In the genomic region with DNA sequence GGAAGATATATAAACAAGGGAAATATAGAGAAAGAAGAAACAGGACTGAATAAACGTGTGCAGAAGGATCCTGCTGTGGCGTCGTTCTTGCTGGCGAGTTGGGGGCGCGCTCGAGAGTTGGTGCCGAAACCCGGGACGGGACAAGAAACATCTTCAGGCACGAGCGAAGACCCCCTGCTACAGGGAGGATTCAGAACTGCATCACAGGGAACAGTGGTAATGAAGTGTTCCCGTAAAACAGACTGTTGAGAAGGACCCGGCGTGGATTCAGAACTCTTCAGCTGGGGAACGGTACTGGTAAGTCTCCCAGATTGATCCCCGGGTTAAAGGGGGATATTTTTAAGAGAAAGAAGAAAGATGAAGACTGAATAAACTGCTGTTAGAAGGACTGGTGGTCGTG, we compare ENCODE assay signal across 8 mouse cellular contexts. TPM values are rescaled to one million over a fixed set of nuclear protein-coding genes. Genes with fewer than 3 reads are reported as not detected.
DNase-seq lines count a peak whose midpoint lies in the region.

No protein-coding gene starts in this region.

- DNase-seq in adrenal gland, postnatal 36 days: peak; percentile 40 to 43
- peak; percentile 75 to 80 for DNase-seq in frontal cortex, postnatal 10 days (ENCODE audit: low spot score in 2 of 2)
- peak; percentile 53 for DNase-seq in heart, adult 8-10 months (ENCODE audit: low spot score)
- peak; percentile 41 to 54 for DNase-seq in kidney, postnatal 36 days
- peak; percentile 56 to 68 for DNase-seq in left cerebral cortex, adult 8-10 months (ENCODE audit: low spot score in 2 of 2)
- DNase-seq in natural killer cell, adult 2 months (ENCODE audit: low spot score in 2 of 2): peak; percentile 14 to 48
- peak; percentile 77 to 80 for DNase-seq in spleen, postnatal 36 days (ENCODE audit: low spot score in 2 of 2)
- peak; percentile 79 for DNase-seq in urinary bladder, postnatal 25 days (ENCODE audit: low spot score)

RNA-seq across cellular contexts. Expression of a gene that starts 15.7 kb away (rescaled TPM):
- total RNA-seq in adrenal gland, postnatal 36 days (2021): under 1 TPM in 1 of 2 experiments, not detected in 1; 0.33 TPM
- total RNA-seq in heart, adult 8-10 months (2022): not detected
- not detected for total RNA-seq in left cerebral cortex, adult 8-10 months (2022)

RNA-seq across cellular contexts. Expression of a gene that starts 16.5 kb away (rescaled TPM):
- total RNA-seq in adrenal gland, postnatal 36 days (2021): not detected
- total RNA-seq in heart, adult 8-10 months (2022): not detected
- not detected for total RNA-seq in left cerebral cortex, adult 8-10 months (2022)

RNA-seq across cellular contexts. Expression of a gene that starts 26.6 kb away (rescaled TPM):
- total RNA-seq in adrenal gland, postnatal 36 days (2021): not detected
- not detected for total RNA-seq in heart, adult 8-10 months (2022)
- total RNA-seq in left cerebral cortex, adult 8-10 months (2022): not detected

RNA-seq across cellular contexts. Expression of a gene that starts 27.3 kb away (rescaled TPM):
- total RNA-seq in adrenal gland, postnatal 36 days (2021): 1 to 10 TPM in 1 of 2 experiments, not detected in 1; 1.2 TPM
- total RNA-seq in heart, adult 8-10 months (2022): not detected
- not detected for total RNA-seq in left cerebral cortex, adult 8-10 months (2022)

RNA-seq across cellular contexts. Expression of a gene that starts 36.5 kb away (rescaled TPM):
- under 1 TPM; 0.17 to 0.26 TPM for total RNA-seq in adrenal gland, postnatal 36 days (2021)
- not detected for total RNA-seq in heart, adult 8-10 months (2022)
- total RNA-seq in left cerebral cortex, adult 8-10 months (2022): under 1 TPM in 3 of 4 experiments, not detected in 1; 0.14 to 0.25 (median 0.17) TPM

Comparison
In these comparisons a context has a peak if more than half of its experiments do, and no peak if none do; other contexts are left out.
1. Peak in every context shown above with its lines: DNase-seq.